Mouse (Mus musculus) embryonic facial prominence, embryonic 13.5 days (tissue): Measurements from ENCODE around the gene Pdcd1lg2. TPM values are rescaled to one million over a fixed set of nuclear protein-coding genes. Genes with fewer than 3 reads are reported as not detected.

Source experiments
- ATAC-seq: fragments of 200-750 bp; cut with Nextera tagmentation; 2 replicates; pipeline ENCODE4 v1.8.0; 2017; ENCODE audit warnings: low read depth; ENCODE audit not compliant: insufficient number of reproducible peaks, insufficient read depth, low FRiP score, low TSS enrichment
- H3K27ac ChIP-seq: fragments of 300-500 bp; sonication (generic); 2 replicates; pipeline ENCODE4 v1.5.1; 2015; ENCODE audit warnings: moderate library complexity, mild to moderate bottlenecking, inconsistent platforms
- H3K27me3 ChIP-seq: fragments of 300-500 bp; sonication (generic); 2 replicates; pipeline ENCODE4 v1.6.1; 2015; ENCODE audit warnings: mild to moderate bottlenecking, inconsistent platforms
- H3K36me3 ChIP-seq: fragments of 300-500 bp; sonication (generic); 2 replicates; pipeline ENCODE4 v1.6.1; 2015; ENCODE audit warnings: mild to moderate bottlenecking, inconsistent platforms
- H3K4me1 ChIP-seq: fragments of 300-500 bp; sonication (generic); 2 replicates; pipeline ENCODE4 v1.6.1; 2015; ENCODE audit warnings: inconsistent platforms
- H3K4me2 ChIP-seq: fragments of 300-500 bp; sonication (generic); 2 replicates; pipeline ENCODE4 v1.6.1; 2015; ENCODE audit warnings: moderate library complexity, mild to moderate bottlenecking, inconsistent platforms
- H3K4me3 ChIP-seq: fragments of 300-500 bp; sonication (generic); 2 replicates; pipeline ENCODE4 v1.5.1; 2015; ENCODE audit warnings: mild to moderate bottlenecking, inconsistent platforms
- H3K9ac ChIP-seq: fragments of 300-500 bp; sonication (generic); 2 replicates; pipeline ENCODE4 v1.6.1; 2015; ENCODE audit warnings: mild to moderate bottlenecking, inconsistent platforms
- H3K9me3 ChIP-seq: fragments of 300-500 bp; sonication (generic); 2 replicates; pipeline ENCODE4 v1.6.1; 2016; ENCODE audit warnings: inconsistent platforms
- WGBS: fragments of 180-500 bp; shearing (Covaris S2); methylation state at CpG from one replicate; pipeline ENCODE4 v1.1.7; 2015; ENCODE audit warnings: mixed read lengths; 5-methylcytosine and 5-hydroxymethylcytosine counted together
- polyA plus RNA-seq: library from polyadenylated mRNA; unstranded; fragments of >200 nt; fragmentation: Nextera tagmentation; extraction: Ambion mirVana; gene quantifications from 2 replicates; pipeline ENCODE4 v1.2.1, GENCODE M21; 2015

The Pdcd1lg2 gene
- polyA plus RNA-seq, 1 experiment from 2014 or later = not detected

DNA sequence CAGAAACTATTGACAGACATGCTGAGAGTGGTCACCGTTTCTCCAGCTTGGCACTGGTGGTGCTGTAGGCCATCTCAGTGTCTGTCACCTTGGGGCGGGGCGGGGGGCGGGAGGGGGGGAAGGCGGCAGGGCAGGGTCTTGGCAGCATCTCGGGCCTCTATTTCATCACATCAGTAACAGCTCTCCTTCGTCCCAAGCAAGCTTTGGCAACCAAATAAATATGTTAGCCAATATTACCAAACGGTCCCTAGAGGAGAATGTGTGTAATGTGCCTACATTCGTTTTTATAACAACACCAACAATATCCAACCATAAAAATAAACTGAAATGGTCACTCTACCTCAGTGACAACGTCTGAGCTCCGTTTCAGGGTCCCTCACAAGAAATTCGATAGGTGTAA is 40.6 kb upstream of the Pdcd1lg2 start:
- peaks cover 8% of the 10 kb centered on the region for H3K4me1 ChIP-seq
- ATAC-seq = no peak
- no peak overlapping the region for H3K9ac ChIP-seq
- H3K36me3 ChIP-seq = no peaks in the 10 kb centered on the region
- 68% methylated on average over 12 of the region's 12 CpGs for WGBS
- no peak overlapping the region for H3K4me2 ChIP-seq
- H3K27ac ChIP-seq = no peak overlapping the region
- H3K9me3 ChIP-seq = no peaks in the 10 kb centered on the region
- no peak overlapping the region for H3K4me3 ChIP-seq
- H3K27me3 ChIP-seq = peaks cover 3% of the 10 kb centered on the region; the same call in 1 of the 2 replicates

DNA sequence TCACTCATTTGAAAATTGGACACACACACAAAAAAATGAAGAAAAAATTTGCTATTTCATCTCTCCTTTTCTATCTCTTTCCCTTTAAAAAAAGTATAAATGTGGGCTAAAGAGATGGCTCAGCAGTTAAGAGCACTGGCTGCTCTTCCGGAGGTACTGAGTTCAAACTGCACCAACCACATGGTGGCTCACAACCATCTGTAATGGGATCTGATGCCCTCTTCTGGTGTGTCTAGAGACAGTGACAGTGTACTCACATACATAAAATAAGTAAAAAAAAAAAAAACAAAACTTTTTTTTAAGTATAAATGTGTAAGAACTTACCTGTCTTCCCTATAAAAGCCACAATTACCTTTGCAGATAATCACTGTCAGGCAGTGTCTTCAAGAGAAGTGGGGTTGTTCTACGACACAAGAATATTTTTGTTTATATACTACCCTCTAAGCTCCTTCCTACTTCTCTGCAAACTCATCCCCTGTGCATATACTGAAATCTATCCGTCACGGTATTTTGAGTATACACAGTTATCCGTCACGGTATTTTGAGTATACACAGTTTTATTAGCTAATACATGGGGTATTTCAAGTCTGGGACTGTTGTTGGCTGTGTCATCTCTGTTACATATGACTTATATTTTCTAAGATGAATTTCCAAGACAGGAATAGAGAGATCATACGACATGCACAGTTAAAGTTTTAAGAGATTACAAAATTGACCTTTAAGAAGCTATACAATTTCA is 40.0 kb upstream of the Pdcd1lg2 start:
- Histone ChIP-seq H3K9me3 (no peaks in the 10 kb centered on the region), H3K36me3 (no peaks in the 10 kb centered on the region), H3K4me1 (peaks cover 8% of the 10 kb centered on the region), H3K4me2 (no peak overlapping the region), H3K27me3 (peaks cover 3% of the 10 kb centered on the region; the same call in 1 of the 2 replicates), H3K27ac (no peak overlapping the region), H3K4me3 (no peak overlapping the region), H3K9ac (no peak overlapping the region)
- WGBS = 84% methylated on average over 7 of the region's 7 CpGs
- no peak for ATAC-seq

DNA sequence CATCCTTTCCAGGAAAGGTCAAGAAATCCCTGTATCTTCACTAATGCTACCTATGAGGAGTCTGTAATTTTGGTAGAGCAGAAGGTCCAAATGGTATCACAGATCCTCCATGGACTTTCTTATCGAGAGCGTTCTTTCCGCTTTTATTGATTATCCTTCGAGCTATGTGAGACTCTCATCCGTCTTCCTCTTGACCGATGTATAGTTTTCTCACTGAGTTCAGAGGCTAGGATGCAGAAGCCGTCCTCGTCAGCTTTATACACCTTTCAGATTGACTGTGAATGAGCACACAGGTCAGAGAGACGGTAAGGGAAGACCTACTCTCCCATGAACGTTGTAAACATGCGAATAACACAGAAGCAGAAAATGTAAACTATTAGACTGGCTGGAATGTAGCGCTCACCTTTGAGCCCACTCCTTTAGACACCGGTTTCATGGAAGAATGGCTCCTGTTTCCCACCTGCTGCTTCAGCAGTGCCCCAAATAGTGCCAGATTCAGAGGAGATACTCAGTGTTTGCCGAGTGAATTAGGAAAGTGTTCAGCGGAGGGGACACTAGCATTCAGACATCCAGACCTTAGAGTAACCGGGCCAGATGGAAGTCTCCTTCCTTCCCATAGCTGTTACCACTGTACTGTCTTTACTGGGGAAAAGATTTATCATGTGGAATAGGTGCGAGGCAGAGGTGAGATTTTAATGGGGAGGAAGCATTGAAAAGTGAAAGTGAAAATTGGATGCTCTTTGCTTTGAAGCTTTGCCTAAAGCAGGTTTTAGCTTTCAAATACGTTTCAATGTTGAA is 39.2 kb upstream of the Pdcd1lg2 start:
- Histone ChIP-seq H3K9me3 (no peaks in the 10 kb centered on the region), H3K27me3 (peaks cover 3% of the 10 kb centered on the region; the same call in 1 of the 2 replicates), H3K9ac (no peak overlapping the region), H3K36me3 (no peaks in the 10 kb centered on the region), H3K4me2 (peak overlapping the region; percentile 7; the same call in 1 of the 2 replicates), H3K4me3 (no peak overlapping the region), H3K27ac (no peak overlapping the region), H3K4me1 (peaks cover 7% of the 10 kb centered on the region)
- ATAC-seq = no peak
- WGBS = 84% methylated on average over 18 of the region's 18 CpGs

DNA sequence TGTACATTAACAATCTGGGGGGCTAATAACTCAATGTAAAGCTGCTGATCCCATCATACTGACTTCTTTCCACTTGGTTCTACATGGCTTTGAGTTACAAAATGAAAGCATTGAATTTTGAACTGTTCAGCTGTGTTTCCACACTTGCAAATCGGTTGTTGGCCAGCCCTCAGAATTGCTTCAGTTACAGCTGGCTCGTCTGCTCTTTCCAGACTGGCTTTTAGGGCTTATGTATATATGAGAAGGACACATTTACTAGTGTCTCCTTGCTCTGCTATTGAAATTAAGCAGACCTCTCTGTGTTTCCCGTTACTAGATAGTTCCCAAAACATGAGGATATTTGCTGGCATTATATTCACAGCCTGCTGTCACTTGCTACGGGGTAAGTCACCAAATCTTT is 38.6 kb upstream of the Pdcd1lg2 start:
- Histone ChIP-seq H3K27ac (no peak overlapping the region), H3K4me3 (no peak overlapping the region), H3K4me2 (peak overlapping the region; percentile 7; the same call in 1 of the 2 replicates), H3K4me1 (peaks cover 4% of the 10 kb centered on the region; the same call in 1 of the 2 replicates), H3K36me3 (no peaks in the 10 kb centered on the region), H3K9me3 (no peaks in the 10 kb centered on the region), H3K27me3 (peaks cover 3% of the 10 kb centered on the region; the same call in 1 of the 2 replicates), H3K9ac (no peak overlapping the region)
- ATAC-seq = no peak
- WGBS = 52% methylated on average over 4 of the region's 4 CpGs

DNA sequence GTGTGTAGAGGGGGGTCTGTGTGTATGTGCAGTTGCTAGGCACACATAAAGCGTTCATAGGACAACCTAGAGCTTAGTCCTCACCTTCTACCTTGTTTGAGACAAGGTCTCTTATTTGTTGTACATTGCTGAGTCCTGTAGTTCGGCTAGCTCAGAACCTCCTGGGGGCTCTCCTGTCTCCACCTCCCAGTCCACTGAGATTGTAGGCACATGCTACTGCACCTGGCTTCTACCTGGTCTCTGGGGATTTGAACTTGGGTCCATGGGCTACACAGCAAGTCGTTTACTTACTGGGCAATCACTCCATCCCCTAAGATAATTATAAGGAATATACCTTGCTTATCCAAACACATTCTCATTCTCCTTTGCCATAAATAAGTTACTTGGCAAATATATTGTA is 38.1 kb upstream of the Pdcd1lg2 start:
- no peak overlapping the region for H3K27ac ChIP-seq
- no peak overlapping the region for H3K4me3 ChIP-seq
- peaks cover 3% of the 10 kb centered on the region; the same call in 1 of the 2 replicates for H3K27me3 ChIP-seq
- 82% methylated on average over 3 of the region's 3 CpGs for WGBS
- no peak overlapping the region for H3K9ac ChIP-seq
- H3K4me2 ChIP-seq = no peak overlapping the region
- no peaks in the 10 kb centered on the region for H3K9me3 ChIP-seq
- H3K4me1 ChIP-seq = no peaks in the 10 kb centered on the region
- no peak for ATAC-seq
- H3K36me3 ChIP-seq = no peaks in the 10 kb centered on the region

DNA sequence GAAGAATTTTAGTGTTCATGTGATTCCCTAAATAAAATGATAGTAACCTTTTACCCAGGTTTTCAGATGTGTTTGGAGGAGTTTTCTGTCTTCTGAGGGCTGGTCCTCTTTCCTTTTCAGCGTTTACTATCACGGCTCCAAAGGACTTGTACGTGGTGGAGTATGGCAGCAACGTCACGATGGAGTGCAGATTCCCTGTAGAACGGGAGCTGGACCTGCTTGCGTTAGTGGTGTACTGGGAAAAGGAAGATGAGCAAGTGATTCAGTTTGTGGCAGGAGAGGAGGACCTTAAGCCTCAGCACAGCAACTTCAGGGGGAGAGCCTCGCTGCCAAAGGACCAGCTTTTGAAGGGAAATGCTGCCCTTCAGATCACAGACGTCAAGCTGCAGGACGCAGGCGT is 37.3 kb upstream of the Pdcd1lg2 start:
- no peaks in the 10 kb centered on the region for H3K36me3 ChIP-seq
- H3K9ac ChIP-seq = peak overlapping the region; percentile 52
- ATAC-seq = no peak
- no peaks in the 10 kb centered on the region for H3K9me3 ChIP-seq
- no peaks in the 10 kb centered on the region for H3K4me1 ChIP-seq
- no peaks in the 10 kb centered on the region for H3K27me3 ChIP-seq
- peak overlapping the region; percentile 12; the same call in 1 of the 2 replicates for H3K4me3 ChIP-seq
- WGBS = 35% methylated on average over 11 of the region's 11 CpGs
- H3K27ac ChIP-seq = no peak overlapping the region
- peak overlapping the region; percentile 41 for H3K4me2 ChIP-seq

DNA sequence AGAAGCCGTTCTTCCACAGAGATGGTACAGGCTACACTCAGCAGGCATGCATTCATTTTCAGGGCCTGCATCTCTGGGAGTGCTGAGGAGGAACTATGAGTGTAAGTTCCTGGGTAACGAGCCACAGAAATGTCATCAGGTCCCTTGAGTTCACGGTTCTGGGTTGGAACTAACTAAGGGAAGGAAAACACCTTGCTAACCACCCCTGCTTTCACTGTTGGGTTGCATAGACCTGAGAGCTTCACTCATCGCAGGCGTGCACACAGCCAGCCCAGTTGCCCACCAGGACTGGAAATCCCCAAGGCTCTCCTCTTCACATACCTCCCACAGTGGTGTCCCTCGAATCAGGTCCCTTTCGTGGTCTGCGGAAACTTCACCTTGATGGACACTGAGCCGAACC is 35.8 kb upstream of the Pdcd1lg2 start:
- H3K9ac ChIP-seq = no peak overlapping the region
- ATAC-seq = no peak
- H3K9me3 ChIP-seq = no peaks in the 10 kb centered on the region
- no peak overlapping the region for H3K4me2 ChIP-seq
- no peaks in the 10 kb centered on the region for H3K4me1 ChIP-seq
- WGBS = 91% methylated on average over 9 of the region's 9 CpGs
- H3K27me3 ChIP-seq = no peaks in the 10 kb centered on the region
- no peak overlapping the region for H3K4me3 ChIP-seq
- no peak overlapping the region for H3K27ac ChIP-seq
- no peaks in the 10 kb centered on the region for H3K36me3 ChIP-seq

DNA sequence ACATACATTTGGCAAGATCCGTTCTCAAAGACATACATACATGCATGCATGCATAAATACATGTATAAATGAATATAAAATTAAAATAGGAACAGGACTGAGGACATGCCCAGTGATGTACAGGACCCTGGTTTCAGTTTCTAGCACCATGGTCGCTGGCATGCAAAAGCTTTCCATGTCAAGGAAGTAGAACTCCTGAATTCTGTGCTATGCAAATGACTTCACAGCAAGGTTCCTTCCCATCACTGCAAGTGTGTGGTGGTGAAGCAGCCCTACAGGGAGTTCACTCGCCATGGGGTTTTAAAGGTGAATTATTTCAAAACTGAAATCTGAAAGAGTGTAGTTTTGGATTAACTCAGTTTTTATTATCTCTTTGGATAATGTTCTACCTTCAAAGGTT is 34.3 kb upstream of the Pdcd1lg2 start:
- Histone ChIP-seq H3K9ac (no peak overlapping the region), H3K36me3 (no peaks in the 10 kb centered on the region), H3K9me3 (no peaks in the 10 kb centered on the region), H3K4me1 (no peaks in the 10 kb centered on the region), H3K4me2 (no peak overlapping the region), H3K27me3 (no peaks in the 10 kb centered on the region), H3K4me3 (no peak overlapping the region), H3K27ac (no peak overlapping the region)
- 71% methylated on average over 3 of the region's 3 CpGs for WGBS
- ATAC-seq = no peak

DNA sequence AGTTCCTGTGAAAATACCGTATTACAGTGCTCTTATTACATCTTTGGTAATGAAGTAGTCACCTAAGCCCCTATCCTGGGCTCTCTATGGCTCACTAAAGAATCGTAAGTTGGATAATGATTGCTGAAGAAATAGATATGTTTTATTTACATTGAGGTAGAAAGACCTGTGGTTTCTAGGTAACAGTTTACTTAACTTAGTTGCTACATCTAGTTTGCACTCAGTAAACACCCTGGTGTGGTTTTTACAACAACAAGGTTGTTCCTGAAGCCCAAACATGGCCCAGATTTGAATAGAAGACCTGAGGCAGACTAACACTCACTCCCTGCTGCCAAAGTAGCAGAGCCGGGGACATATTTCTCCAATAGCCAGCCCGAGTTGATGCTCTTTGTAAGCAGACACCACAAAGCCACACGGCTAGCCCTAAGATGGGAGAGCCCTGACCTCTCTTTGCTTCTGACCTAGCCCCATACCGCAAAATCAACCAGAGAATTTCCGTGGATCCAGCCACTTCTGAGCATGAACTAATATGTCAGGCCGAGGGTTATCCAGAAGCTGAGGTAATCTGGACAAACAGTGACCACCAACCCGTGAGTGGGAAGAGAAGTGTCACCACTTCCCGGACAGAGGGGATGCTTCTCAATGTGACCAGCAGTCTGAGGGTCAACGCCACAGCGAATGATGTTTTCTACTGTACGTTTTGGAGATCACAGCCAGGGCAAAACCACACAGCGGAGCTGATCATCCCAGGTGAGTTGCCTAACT is 30.7 kb upstream of the Pdcd1lg2 start:
- H3K27me3 ChIP-seq = no peaks in the 10 kb centered on the region
- 86% methylated on average over 14 of the region's 14 CpGs for WGBS

DNA sequence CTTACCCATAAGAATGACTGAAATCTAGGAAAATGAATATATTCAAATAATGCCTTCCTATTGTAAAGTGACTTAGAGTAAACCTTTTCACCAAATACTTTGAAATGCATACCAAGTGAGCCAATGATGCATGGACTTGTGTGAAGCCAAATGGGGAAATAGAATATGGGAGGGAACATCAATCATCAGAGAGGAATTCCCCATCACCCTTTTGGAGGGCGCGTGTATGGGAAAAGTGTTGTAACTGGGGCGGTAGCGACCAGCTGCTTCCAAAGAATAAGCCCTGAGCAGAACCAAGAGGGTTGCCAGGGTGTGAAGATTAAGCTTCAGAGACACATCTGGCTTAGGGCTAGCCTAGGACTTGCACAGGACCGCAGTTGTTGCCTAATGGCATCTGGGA is 27.4 kb upstream of the Pdcd1lg2 start:
- no peaks in the 10 kb centered on the region for H3K27me3 ChIP-seq
- no peaks in the 10 kb centered on the region for H3K9me3 ChIP-seq
- H3K9ac ChIP-seq = no peak overlapping the region
- H3K36me3 ChIP-seq = no peaks in the 10 kb centered on the region
- H3K4me1 ChIP-seq = no peaks in the 10 kb centered on the region; the same call in 1 of the 2 replicates
- no peak overlapping the region for H3K27ac ChIP-seq
- WGBS = 93% methylated on average over 5 of the region's 5 CpGs
- ATAC-seq = no peak
- no peak overlapping the region for H3K4me2 ChIP-seq
- no peak overlapping the region for H3K4me3 ChIP-seq

More for the DNA sequence above, 30.7 kb upstream of the Pdcd1lg2 start:
- Histone ChIP-seq H3K4me3 (no peak overlapping the region), H3K9me3 (no peaks in the 10 kb centered on the region), H3K9ac (no peak overlapping the region), H3K4me2 (no peak overlapping the region), H3K27ac (no peak overlapping the region), H3K36me3 (no peaks in the 10 kb centered on the region), H3K4me1 (no peaks in the 10 kb centered on the region)
- ATAC-seq = no peak

DNA sequence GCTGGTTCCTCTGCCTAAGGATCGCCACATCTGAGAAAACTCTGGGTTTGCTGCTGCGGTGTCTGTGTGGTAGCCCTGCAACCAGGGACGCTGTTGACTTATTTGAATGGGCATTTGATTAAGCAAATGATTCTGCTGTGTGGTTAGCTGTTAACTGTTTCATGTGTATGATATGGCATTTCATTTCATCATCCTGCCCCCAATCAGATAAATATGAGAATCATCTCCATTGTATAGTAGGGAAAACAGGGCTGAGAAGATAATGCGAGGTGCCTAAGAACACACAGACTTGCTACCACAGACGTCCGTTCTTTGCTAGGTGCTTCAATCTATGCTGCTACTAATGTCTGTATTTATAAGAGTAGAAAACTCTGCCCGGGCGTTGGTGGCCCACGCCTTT is 26.3 kb upstream of the Pdcd1lg2 start:
- WGBS = 84% methylated on average over 9 of the region's 9 CpGs
- no peaks in the 10 kb centered on the region; the same call in 1 of the 2 replicates for H3K4me1 ChIP-seq
- no peak for ATAC-seq
- H3K27me3 ChIP-seq = no peaks in the 10 kb centered on the region
- no peaks in the 10 kb centered on the region for H3K36me3 ChIP-seq
- no peak overlapping the region for H3K9ac ChIP-seq
- no peak overlapping the region for H3K4me3 ChIP-seq
- H3K27ac ChIP-seq = no peak overlapping the region
- no peak overlapping the region for H3K4me2 ChIP-seq
- no peaks in the 10 kb centered on the region for H3K9me3 ChIP-seq
